Mouse (Mus musculus): ENCODE measurements around the gene Arhgap24. TPM values are rescaled to one million over a fixed set of nuclear protein-coding genes. Genes with fewer than 3 reads are reported as not detected.

Arhgap24 gene
- total and polyA plus RNA-seq, 3 experiments: 34.7 to 51.6 (median 47.9) TPM

DNA sequence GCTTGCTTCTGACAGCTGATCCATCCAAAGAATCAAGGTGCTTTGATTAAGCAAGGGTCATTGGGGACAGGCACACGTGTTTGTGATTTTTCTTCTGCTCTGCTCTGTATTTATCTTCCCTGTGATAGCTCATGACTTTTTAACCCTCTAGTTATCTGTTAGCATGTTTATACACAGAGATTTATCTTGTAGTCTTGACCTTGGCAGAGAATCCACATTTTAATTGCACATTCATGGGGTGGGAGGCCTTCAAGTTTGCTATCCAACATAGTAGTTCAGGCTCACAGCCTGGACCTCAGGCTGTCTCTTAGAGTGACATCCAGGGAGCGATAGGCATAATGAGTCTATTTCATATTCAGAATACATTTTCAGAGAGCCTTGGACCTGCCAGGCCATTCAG, 145.5 kb downstream of the Arhgap24 start:
- Histone ChIP-seq H3K27ac (ENCODE audit: insufficient read depth, low read depth) (no peak overlapping the region), H3K36me3 (replicated peaks in 1 of 2; ENCODE audit: control insufficient read depth in 1 of 2, insufficient read depth in 1 of 2, low read length in 1 of 2) (peaks cover 10 to 84% of the 10 kb centered on the region in 2 experiments), H3K79me2 (replicated peaks; ENCODE audit: control insufficient read depth, extremely low read depth, insufficient read depth, poor library complexity, severe bottlenecking) (no peaks in the 10 kb centered on the region), H3K4me3 (replicated peaks in 1 of 3; ENCODE audit: low read depth in 2 of 3, low read length in 2 of 3, poor library complexity in 1 of 3) (no peak overlapping the region), H3K4me2 (ENCODE audit: insufficient read depth, low read depth, poor library complexity, severe bottlenecking) (no peak overlapping the region), H3K27me3 (replicated peaks) (no peaks in the 10 kb centered on the region), H3K4me1 (ENCODE audit: control insufficient read depth in 1 of 2, insufficient read depth in 2 of 2) (peaks cover 0 to 11% of the 10 kb centered on the region in 2 experiments; a peak in 1 of 4 replicates), H3K9me3 (replicated peaks; ENCODE audit: low read length) (no peaks in the 10 kb centered on the region), H3K9ac (ENCODE audit: insufficient read depth, low read depth) (no peak overlapping the region)
- in situ Hi-C loops (cut with MboI; ENCODE audit: low pct_ligation_motif_present, low pct_unique_long_range_greater_than_20kb, low sequenced_read_pairs) (no loop called here), dilution Hi-C loops (cut with MboI; ENCODE audit: extremely low pct_ligation_motif_present, extremely low pct_unique_long_range_greater_than_20kb, low sequenced_read_pairs) (no loop called here)
- no peak for DNase-seq (ENCODE audit: extremely low read depth)
- TF ChIP-seq USF1 (IDR thresholded peaks at IDR 0.05; ENCODE audit: low read depth, low read length): no peak
- TF ChIP-seq TBP (conservative IDR thresholded peaks at IDR 0.05; ENCODE audit: low read depth, low read length): no peak
- TF ChIP-seq USF2 (conservative IDR thresholded peaks at IDR 0.05; ENCODE audit: low read depth, low read length): no peak
- no peak for TF ChIP-seq TCF12 (IDR thresholded peaks at IDR 0.05; ENCODE audit: low read depth, low read length)
- no peak for TF ChIP-seq RCOR1 (conservative IDR thresholded peaks at IDR 0.05; ENCODE audit: low read depth, low read length)
- no peak for TF ChIP-seq MAFK (IDR thresholded peaks at IDR 0.05; ENCODE audit: insufficient replicate concordance, low read length)

DNA sequence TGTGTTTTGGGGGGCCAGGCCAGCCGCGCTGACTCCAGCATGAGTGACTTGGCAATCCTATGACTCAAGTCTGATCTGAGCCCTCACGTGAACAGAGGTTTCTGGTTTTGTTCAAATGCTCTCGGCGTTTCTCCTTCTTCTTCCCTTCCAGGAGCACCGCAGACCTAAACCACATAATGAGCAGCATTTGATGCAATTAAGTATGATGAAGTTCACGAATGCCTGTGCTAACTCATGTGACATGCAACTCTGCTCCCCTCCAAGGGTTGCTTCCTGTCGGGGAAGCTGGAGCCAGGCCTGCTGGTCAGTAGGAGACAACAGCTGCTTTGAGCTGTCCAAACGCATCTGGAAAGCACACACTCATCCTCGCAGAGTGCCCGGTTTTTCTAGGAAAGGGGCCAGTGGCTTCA, 148.2 kb downstream of the Arhgap24 start:
- TF ChIP-seq BHLHE40 (IDR thresholded peaks at IDR 0.05; ENCODE audit: low read depth, low read length) (no peak), RCOR1 (conservative IDR thresholded peaks at IDR 0.05; ENCODE audit: low read depth, low read length) (no peak), JUND (conservative IDR thresholded peaks at IDR 0.05; ENCODE audit: low read depth, low read length) (no peak), NRF1 (IDR thresholded peaks at IDR 0.05; ENCODE audit: low read depth, low read length) (no peak), TCF12 (IDR thresholded peaks at IDR 0.05; ENCODE audit: low read depth, low read length) (no peak), ETS1 (conservative IDR thresholded peaks at IDR 0.05; ENCODE audit: low read depth, low read length) (no peak)
- H3K27ac ChIP-seq (ENCODE audit: insufficient read depth, low read depth): no peak overlapping the region
- no peaks in the 10 kb centered on the region for H3K9me3 ChIP-seq (replicated peaks; ENCODE audit: low read length)
- in situ Hi-C loops (cut with MboI; ENCODE audit: low pct_ligation_motif_present, low pct_unique_long_range_greater_than_20kb, low sequenced_read_pairs): no loop called here
- no peak overlapping the region for H3K4me3 ChIP-seq (replicated peaks in 1 of 3; ENCODE audit: low read depth in 2 of 3, low read length in 2 of 3, poor library complexity in 1 of 3)
- no peak overlapping the region for H3K9ac ChIP-seq (ENCODE audit: insufficient read depth, low read depth)
- no peaks in the 10 kb centered on the region for H3K4me1 ChIP-seq (ENCODE audit: control insufficient read depth in 1 of 2, insufficient read depth in 2 of 2)
- peaks cover 10 to 78% of the 10 kb centered on the region in 2 experiments for H3K36me3 ChIP-seq (replicated peaks in 1 of 2; ENCODE audit: control insufficient read depth in 1 of 2, insufficient read depth in 1 of 2, low read length in 1 of 2)
- no peaks in the 10 kb centered on the region for H3K27me3 ChIP-seq (replicated peaks)
- no peak overlapping the region for H3K4me2 ChIP-seq (ENCODE audit: insufficient read depth, low read depth, poor library complexity, severe bottlenecking)
- dilution Hi-C loops (cut with MboI; ENCODE audit: extremely low pct_ligation_motif_present, extremely low pct_unique_long_range_greater_than_20kb, low sequenced_read_pairs): no loop called here
- no peaks in the 10 kb centered on the region for H3K79me2 ChIP-seq (replicated peaks; ENCODE audit: control insufficient read depth, extremely low read depth, insufficient read depth, poor library complexity, severe bottlenecking)
- no peak for DNase-seq (ENCODE audit: extremely low read depth)

DNA sequence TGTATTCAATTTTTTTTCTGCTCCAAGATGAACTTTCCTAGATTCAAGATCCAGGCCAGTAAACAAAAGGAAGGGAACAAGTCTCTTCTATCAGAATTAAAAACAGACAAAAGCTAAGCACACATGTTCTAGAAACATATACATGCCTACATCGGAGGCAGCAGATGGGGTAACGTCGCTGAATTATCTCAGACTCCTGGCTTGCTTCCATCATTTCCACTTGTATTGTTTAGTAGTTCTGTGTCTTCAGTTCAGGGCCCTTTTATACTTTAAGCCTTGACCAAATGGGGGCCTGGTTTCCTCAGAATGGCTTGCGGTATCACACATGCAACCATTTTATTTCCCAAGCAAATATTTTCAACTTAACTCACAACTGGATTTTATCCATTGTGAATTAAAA, 154.4 kb downstream of the Arhgap24 start:
- no peak overlapping the region for H3K4me3 ChIP-seq (replicated peaks in 1 of 3; ENCODE audit: low read depth in 2 of 3, low read length in 2 of 3, poor library complexity in 1 of 3)
- no peak overlapping the region for H3K9ac ChIP-seq (ENCODE audit: insufficient read depth, low read depth)
- no peaks in the 10 kb centered on the region for H3K27me3 ChIP-seq (replicated peaks)
- no peak overlapping the region for H3K27ac ChIP-seq (ENCODE audit: insufficient read depth, low read depth)
- TF ChIP-seq GABPA (IDR thresholded peaks at IDR 0.05; ENCODE audit: insufficient replicate concordance, low read depth, low read length): no peak
- H3K79me2 ChIP-seq (replicated peaks; ENCODE audit: control insufficient read depth, extremely low read depth, insufficient read depth, poor library complexity, severe bottlenecking): no peaks in the 10 kb centered on the region
- no peaks in the 10 kb centered on the region for H3K9me3 ChIP-seq (replicated peaks; ENCODE audit: low read length)
- H3K36me3 ChIP-seq (replicated peaks in 1 of 2; ENCODE audit: control insufficient read depth in 1 of 2, insufficient read depth in 1 of 2, low read length in 1 of 2): peaks cover 0 to 72% of the 10 kb centered on the region in 2 experiments
- dilution Hi-C loops (cut with MboI; ENCODE audit: extremely low pct_ligation_motif_present, extremely low pct_unique_long_range_greater_than_20kb, low sequenced_read_pairs): no loop called here
- DNase-seq (ENCODE audit: extremely low read depth): no peak
- peaks cover 2 to 30% of the 10 kb centered on the region in 2 experiments; a peak in 2 of 4 replicates for H3K4me1 ChIP-seq (ENCODE audit: control insufficient read depth in 1 of 2, insufficient read depth in 2 of 2)
- no peak overlapping the region for H3K4me2 ChIP-seq (ENCODE audit: insufficient read depth, low read depth, poor library complexity, severe bottlenecking)
- in situ Hi-C loops (cut with MboI; ENCODE audit: low pct_ligation_motif_present, low pct_unique_long_range_greater_than_20kb, low sequenced_read_pairs): no loop called here
